Mouse (Mus musculus): ENCODE measurements at regions not wholly inside any gene's neighbourhood (a gene's known extent, or its start where the extent isn't known, plus 50 kb on each side); places are given as distances from the start of the nearest gene placed in this dataset.

- DNase-seq (ENCODE audit: low read depth, low spot score), result no peak
Observed at GRCm38 (mm10) chr9:83326437-83327086, 114.4 kb downstream of the Lca5 start.

- no peak for DNase-seq (ENCODE audit: low read depth, low spot score)
Observed at GRCm38 (mm10) chr9:83325910-83326309, 115.0 kb downstream of the Lca5 start.

- DNase-seq (ENCODE audit: low read depth, low spot score), result no peak
Observed at GRCm38 (mm10) chr9:83324336-83324735, 116.6 kb downstream of the Lca5 start.

- DNase-seq (ENCODE audit: low read depth, low spot score), result peak; percentile 7
Observed at GRCm38 (mm10) chr9:83322991-83323583, 117.8 kb downstream of the Lca5 start.

- no peak for DNase-seq (ENCODE audit: low read depth, low spot score)
Observed at GRCm38 (mm10) chr9:83321793-83322192, 119.1 kb downstream of the Lca5 start.

- no peak for DNase-seq (ENCODE audit: low read depth, low spot score)
Observed at GRCm38 (mm10) chr9:83320834-83321233, 120.1 kb downstream of the Lca5 start.

- DNase-seq (ENCODE audit: low read depth, low spot score), result no peak
Observed at GRCm38 (mm10) chr9:83316818-83317162, 124.1 kb downstream of the Lca5 start.

- DNase-seq (ENCODE audit: low read depth, low spot score), result peak; percentile 18
Observed at GRCm38 (mm10) chr9:83315941-83316817, 124.7 kb downstream of the Lca5 start.

GRCm38 (mm10) chr9:83308771-83309170, 132.2 kb downstream of the Lca5 start:
- no peak for DNase-seq (ENCODE audit: low read depth, low spot score)

GRCm38 (mm10) chr9:83308092-83308491, 132.8 kb downstream of the Lca5 start:
- no peak for DNase-seq (ENCODE audit: low read depth, low spot score)

- DNase-seq (ENCODE audit: low read depth, low spot score), result no peak
Observed at GRCm38 (mm10) chr9:83307349-83307938, 133.5 kb downstream of the Lca5 start.

GRCm38 (mm10) chr9:83304925-83305324, 136.0 kb downstream of the Lca5 start:
- DNase-seq (ENCODE audit: low read depth, low spot score), result no peak

- no peak for DNase-seq (ENCODE audit: low read depth, low spot score)
Observed at GRCm38 (mm10) chr9:83300500-83300899, 140.4 kb downstream of the Lca5 start.

GRCm38 (mm10) chr9:83300044-83300443, 140.9 kb downstream of the Lca5 start:
- no peak for DNase-seq (ENCODE audit: low read depth, low spot score)

GRCm38 (mm10) chr9:83299623-83300022, 141.3 kb downstream of the Lca5 start:
- no peak for DNase-seq (ENCODE audit: low read depth, low spot score)

- DNase-seq (ENCODE audit: low read depth, low spot score), result no peak
Observed at GRCm38 (mm10) chr9:83295453-83295852, 145.5 kb downstream of the Lca5 start.

- DNase-seq (ENCODE audit: low read depth, low spot score), result no peak
Observed at GRCm38 (mm10) chr9:83294441-83294840, 146.5 kb downstream of the Lca5 start.

- no peak for DNase-seq (ENCODE audit: low read depth, low spot score)
Observed at GRCm38 (mm10) chr9:83284097-83284496, 137.6 kb upstream of the Hmgn3 start.

GRCm38 (mm10) chr9:83283662-83284061, 137.2 kb upstream of the Hmgn3 start:
- DNase-seq (ENCODE audit: low read depth, low spot score), result no peak

GRCm38 (mm10) chr9:83283249-83283648, 136.8 kb upstream of the Hmgn3 start:
- peak; percentile 14 for DNase-seq (ENCODE audit: low read depth, low spot score)

GRCm38 (mm10) chr9:83277791-83278190, 131.3 kb upstream of the Hmgn3 start:
- no peak for DNase-seq (ENCODE audit: low read depth, low spot score)

- no peak for DNase-seq (ENCODE audit: low read depth, low spot score)
Observed at GRCm38 (mm10) chr9:83277356-83277755, 130.9 kb upstream of the Hmgn3 start.
